Mouse (Mus musculus) myocyte (in vitro differentiated cells): Measurements from ENCODE around the gene Thumpd3. TPM values are rescaled to one million over a fixed set of nuclear protein-coding genes. Genes with fewer than 3 reads are reported as not detected.
A peak's percentile ranks its signal among the peaks of the same experiment; 100 is the strongest.

Experiments used
- H3K27me3 ChIP-seq: one replicate; pipeline ENCODE4 v1.6.1; 2011; ENCODE audit not compliant: control insufficient read depth, insufficient read depth, insufficient read length
- H3K36me3 ChIP-seq: one replicate; pipeline ENCODE4 v1.6.1; 2011; ENCODE audit not compliant: control insufficient read depth, insufficient read depth
- H3K4me2 ChIP-seq: one replicate; pipeline ENCODE4 v1.6.1; 2011; ENCODE audit warnings: low read depth, control low read depth
- H3K4me3 ChIP-seq: one replicate; pipeline ENCODE4 v1.5.1; 2011; ENCODE audit warnings: mild to moderate bottlenecking, control low read depth, moderate library complexity
- H3K79me2 ChIP-seq: one replicate; pipeline ENCODE4 v1.6.1; 2011; ENCODE audit not compliant: control insufficient read depth, insufficient read depth
- H3ac ChIP-seq: one replicate; pipeline ENCODE4 v1.6.1; 2011; ENCODE audit not compliant: control insufficient read depth, insufficient read length
- CEBPB ChIP-seq: IDR thresholded peaks from 2 replicates; pipeline ENCODE4 v1.6.1; 2011; ENCODE audit warnings: mild to moderate bottlenecking, moderate library complexity; ENCODE audit not compliant: poor library complexity, insufficient read depth, severe bottlenecking
- E2F4 ChIP-seq: IDR thresholded peaks from one replicate; pipeline ENCODE4 v1.6.1; 2011; ENCODE audit warnings: mild to moderate bottlenecking, control low read depth, moderate library complexity; ENCODE audit not compliant: insufficient read depth
- MAX ChIP-seq: IDR thresholded peaks from one replicate; pipeline ENCODE4 v1.6.1; 2011; ENCODE audit warnings: low read depth, mild to moderate bottlenecking, control low read depth
- MYOD1 ChIP-seq, 3 experiments: IDR thresholded peaks; one replicate each; pipeline ENCODE4 v1.6.1; 2011; ENCODE audit warnings: control low read depth in 2 of 3, low read depth in 2 of 3, mild to moderate bottlenecking in 2 of 3, moderate library complexity in 1 of 3; ENCODE audit not compliant: insufficient read length in 2 of 3, control insufficient read depth in 1 of 3
- MYOG ChIP-seq, 3 experiments: IDR thresholded peaks; one replicate each; pipeline ENCODE4 v1.6.1; 2011; ENCODE audit warnings: control low read depth in 2 of 3, low read depth in 2 of 3, mild to moderate bottlenecking in 2 of 3; ENCODE audit not compliant: insufficient read length in 2 of 3, control insufficient read depth in 1 of 3, insufficient read depth in 1 of 3
- POLR2A ChIP-seq: IDR thresholded peaks from one replicate; pipeline ENCODE4 v1.6.1; 2011; ENCODE audit warnings: low read depth, mild to moderate bottlenecking, control low read depth, moderate library complexity; ENCODE audit not compliant: insufficient read length
- POLR2AphosphoS2 ChIP-seq: IDR thresholded peaks from one replicate; pipeline ENCODE4 v1.6.1; 2011; ENCODE audit warnings: low read depth, control low read depth; ENCODE audit not compliant: insufficient read length
- REST ChIP-seq: IDR thresholded peaks from one replicate; pipeline ENCODE4 v1.6.1; 2011; ENCODE audit warnings: mild to moderate bottlenecking, control low read depth, moderate library complexity; ENCODE audit not compliant: insufficient read depth, insufficient read length
- SRF ChIP-seq: IDR thresholded peaks from one replicate; pipeline ENCODE4 v1.6.1; 2011; ENCODE audit warnings: low read depth; ENCODE audit not compliant: control insufficient read depth, insufficient read length
- TCF12 ChIP-seq: IDR thresholded peaks from one replicate; pipeline ENCODE4 v1.6.1; 2011; ENCODE audit warnings: mild to moderate bottlenecking, control low read depth; ENCODE audit not compliant: poor library complexity, insufficient read depth, severe bottlenecking
- TCF3 ChIP-seq: IDR thresholded peaks from one replicate; pipeline ENCODE4 v1.6.1; 2011; ENCODE audit warnings: low read depth, control low read depth; ENCODE audit not compliant: insufficient read length
- USF1 ChIP-seq: IDR thresholded peaks from one replicate; pipeline ENCODE4 v1.6.1; 2011; ENCODE audit warnings: low read depth, mild to moderate bottlenecking, control low read depth, moderate library complexity
- polyA plus RNA-seq: library from polyadenylated mRNA; unstranded; fragments of >200 nt; fragmentation: generic; extraction: Trizol; gene quantifications from one replicate; pipeline ENCODE4 v1.2.1, GENCODE M21; 2012; ENCODE audit warnings: missing spikeins

Gene Thumpd3
- polyA plus RNA-seq, 1 experiment: 22.9 TPM

DNA sequence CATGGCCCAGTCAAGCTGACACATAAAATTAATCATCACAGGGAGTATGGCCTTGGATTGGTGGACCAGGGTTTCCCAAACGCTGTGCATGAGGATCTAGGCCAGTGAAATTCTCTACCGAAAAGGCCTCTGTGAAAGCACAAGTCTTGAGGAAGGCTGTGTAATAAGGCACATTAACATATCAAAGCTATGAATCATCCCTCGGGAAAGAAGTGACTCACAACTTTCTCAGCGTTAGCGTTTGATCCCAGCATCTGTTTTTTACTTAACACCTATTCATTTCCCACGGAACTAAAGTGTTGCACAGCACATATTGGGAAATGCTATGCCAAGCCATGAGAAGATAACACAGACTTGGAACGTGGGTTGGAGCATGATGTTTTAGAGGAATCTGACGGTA, 21.2 kb upstream of the Thumpd3 start:
- peak; percentile 47; the same call in 1 of the 2 replicates for TF ChIP-seq CEBPB
- no peak for TF ChIP-seq MYOD1 (IDR thresholded peaks at IDR 0.05; ENCODE audit: control insufficient read depth in 1 of 3, insufficient read length in 2 of 3, low read depth in 2 of 3)
- Histone ChIP-seq H3ac (no peak overlapping the region), H3K79me2 (no peaks in the 10 kb centered on the region), H3K4me3 (no peak overlapping the region), H3K4me2 (peak overlapping the region; percentile 55), H3K27me3 (no peaks in the 10 kb centered on the region), H3K36me3 (no peaks in the 10 kb centered on the region)

DNA sequence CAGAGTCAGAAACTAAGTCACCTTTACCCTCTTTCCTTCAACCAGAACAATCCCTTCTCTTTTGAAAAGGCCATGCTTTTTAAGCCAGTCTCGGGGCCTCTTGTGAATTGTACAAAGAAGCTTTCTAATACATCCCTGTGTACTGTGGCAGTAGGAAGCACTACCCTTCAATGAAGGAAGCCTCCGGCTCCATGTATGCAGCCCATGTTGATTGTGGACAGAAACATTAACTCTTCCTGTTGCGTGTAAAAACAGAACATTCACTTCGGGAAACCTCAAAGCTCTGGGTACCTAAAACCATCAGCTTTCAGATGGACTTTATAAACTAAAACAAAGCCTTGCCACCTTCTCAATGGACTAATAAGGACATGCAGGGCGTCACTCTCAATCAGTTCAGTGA, 20.3 kb upstream of the Thumpd3 start:
- H3K79me2 ChIP-seq: no peaks in the 10 kb centered on the region
- no peak for TF ChIP-seq MYOD1 (IDR thresholded peaks at IDR 0.05; ENCODE audit: control insufficient read depth in 1 of 3, insufficient read length in 2 of 3, low read depth in 2 of 3)
- TF ChIP-seq USF1: no peak
- no peak for TF ChIP-seq POLR2AphosphoS2
- no peak for TF ChIP-seq TCF12
- no peaks in the 10 kb centered on the region for H3K36me3 ChIP-seq
- H3ac ChIP-seq: no peak overlapping the region
- H3K4me2 ChIP-seq: no peak overlapping the region
- H3K27me3 ChIP-seq: no peaks in the 10 kb centered on the region
- no peak overlapping the region for H3K4me3 ChIP-seq

DNA sequence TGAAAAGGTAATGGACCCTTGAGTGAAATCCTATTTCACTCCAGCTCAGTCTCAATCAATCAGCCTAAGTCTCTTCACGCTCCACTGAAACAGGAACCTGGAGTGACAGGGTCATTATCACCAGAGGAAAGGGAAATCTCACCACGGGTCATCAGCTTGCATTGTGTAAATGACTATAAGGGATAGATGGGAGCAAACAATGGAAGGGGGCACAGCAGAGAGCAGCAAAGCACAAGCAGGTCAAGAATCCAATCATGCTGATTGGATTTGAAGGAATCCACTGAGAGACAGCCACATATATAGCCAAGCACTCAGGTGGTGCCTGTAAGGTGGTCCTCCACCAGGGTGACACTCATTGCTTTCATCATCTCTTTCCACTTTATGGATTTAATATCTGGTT, 18.6 kb upstream of the Thumpd3 start:
- no peak overlapping the region for H3ac ChIP-seq
- TF ChIP-seq REST (no peak), USF1 (no peak), TCF3 (no peak), TCF12 (no peak), POLR2AphosphoS2 (no peak), SRF (no peak), MAX (no peak), E2F4 (no peak), POLR2A (no peak)
- H3K4me2 ChIP-seq: no peak overlapping the region
- H3K27me3 ChIP-seq: no peaks in the 10 kb centered on the region
- no peaks in the 10 kb centered on the region for H3K79me2 ChIP-seq
- no peaks in the 10 kb centered on the region for H3K36me3 ChIP-seq
- no peak overlapping the region for H3K4me3 ChIP-seq

DNA sequence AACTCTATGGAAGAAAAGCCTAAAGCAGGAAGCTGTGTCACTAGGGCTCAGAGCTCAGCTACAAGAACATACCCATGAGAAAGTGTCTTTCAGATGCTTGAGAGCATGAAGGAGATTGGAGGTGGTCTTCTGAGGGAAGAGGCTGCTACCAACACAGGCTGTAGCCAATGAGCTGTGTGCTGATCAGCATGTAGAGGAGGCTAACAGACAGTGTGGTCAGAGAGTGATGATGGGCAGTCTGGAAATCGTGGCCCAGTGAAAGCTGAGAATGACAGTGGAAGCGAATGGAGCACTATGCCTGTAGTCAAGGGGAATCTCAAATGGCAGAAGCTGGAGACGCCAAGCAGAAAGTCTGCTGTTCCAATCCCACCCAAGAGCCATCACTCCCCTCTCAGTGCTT, 17.0 kb upstream of the Thumpd3 start:
- no peaks in the 10 kb centered on the region for H3K27me3 ChIP-seq
- H3ac ChIP-seq: no peak overlapping the region
- H3K4me2 ChIP-seq: no peak overlapping the region
- H3K4me3 ChIP-seq: no peak overlapping the region
- no peaks in the 10 kb centered on the region for H3K79me2 ChIP-seq
- H3K36me3 ChIP-seq: no peaks in the 10 kb centered on the region
- no peak for TF ChIP-seq POLR2A
- no peak for TF ChIP-seq SRF
- TF ChIP-seq MYOD1 (IDR thresholded peaks at IDR 0.05; ENCODE audit: control insufficient read depth in 1 of 3, insufficient read length in 2 of 3, low read depth in 2 of 3): no peak
- no peak for TF ChIP-seq E2F4
- no peak for TF ChIP-seq REST
- TF ChIP-seq TCF12: no peak
- no peak for TF ChIP-seq MYOG (IDR thresholded peaks at IDR 0.05; ENCODE audit: control insufficient read depth in 1 of 3, insufficient read depth in 1 of 3, insufficient read length in 2 of 3, low read depth in 2 of 3)
- TF ChIP-seq CEBPB: no peak
- no peak for TF ChIP-seq USF1
- TF ChIP-seq POLR2AphosphoS2: no peak
- no peak for TF ChIP-seq TCF3
- TF ChIP-seq MAX: no peak

DNA sequence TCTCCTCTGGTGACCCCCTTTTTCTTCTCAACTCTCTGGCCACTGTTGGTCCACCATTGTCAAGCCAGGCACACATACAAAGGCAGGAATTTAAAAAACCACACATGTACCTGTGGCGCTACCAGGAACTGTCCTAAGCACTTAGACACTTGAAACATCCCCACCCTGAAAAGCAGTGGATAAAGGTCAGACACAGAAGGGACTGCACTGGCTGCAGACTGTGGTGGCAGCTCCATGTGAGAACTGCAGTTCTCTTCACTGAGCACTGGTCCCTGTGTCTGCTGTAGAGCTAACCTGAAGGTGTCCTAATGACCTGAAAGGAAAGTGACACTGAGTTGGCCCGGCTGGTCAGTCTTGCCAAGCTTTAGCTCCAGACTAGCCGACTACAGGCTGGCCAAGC, 15.5 kb upstream of the Thumpd3 start:
- Histone ChIP-seq H3K36me3 (no peaks in the 10 kb centered on the region), H3ac (no peak overlapping the region), H3K27me3 (no peaks in the 10 kb centered on the region), H3K79me2 (no peaks in the 10 kb centered on the region), H3K4me2 (no peak overlapping the region), H3K4me3 (no peak overlapping the region)
- TF ChIP-seq POLR2A (no peak), REST (no peak), MYOD1 (IDR thresholded peaks at IDR 0.05; ENCODE audit: control insufficient read depth in 1 of 3, insufficient read length in 2 of 3, low read depth in 2 of 3) (no peak), TCF3 (no peak), MYOG (IDR thresholded peaks at IDR 0.05; ENCODE audit: control insufficient read depth in 1 of 3, insufficient read depth in 1 of 3, insufficient read length in 2 of 3, low read depth in 2 of 3) (no peak), MAX (no peak), USF1 (no peak), E2F4 (no peak), POLR2AphosphoS2 (no peak), CEBPB (no peak), SRF (no peak), TCF12 (no peak)
